Mouse (Mus musculus): ENCODE results near the gene Polr3e. TPM values are rescaled to one million over a fixed set of nuclear protein-coding genes. Genes with fewer than 3 reads are reported as not detected.

Gene Polr3e
- 12.3 and 20.2 TPM in 2 replicates for polyA plus RNA-seq (2015; fragmentation: Nextera tagmentation; extraction: Ambion mirVana)

GRCm38 (mm10) chr7:120917592-120918461 is at the start of gene Polr3e:
Gene Polr3e (plus strand): TSS chr7:120917744.

GRCm38 (mm10) chr7:120982200-120982841 is 64.8 kb downstream of the Polr3e start, which contains the start of the genes Cdr2 and Mfsd13b:
Gene Cdr2 (minus strand): TSS chr7:120982312.
Gene Mfsd13b (plus strand): TSS chr7:120982509.

Other genes starting within 250 kb of the Polr3e start
- 0.16 and 0.25 TPM in 2 replicates for gene Pdzd9, start 247.4 kb upstream of the Polr3e start, polyA plus RNA-seq (2015; fragmentation: Nextera tagmentation; extraction: Ambion mirVana)
- gene Mosmo, start 240.1 kb upstream of the Polr3e start, polyA plus RNA-seq (2015; fragmentation: Nextera tagmentation; extraction: Ambion mirVana) = 9.2 and 10.7 TPM in 2 replicates
- 0.25 and 0.54 TPM in 2 replicates for gene Vwa3a, start 178.4 kb upstream of the Polr3e start, polyA plus RNA-seq (2015; fragmentation: Nextera tagmentation; extraction: Ambion mirVana)
- not detected in 2 replicates for gene Gm5737, start 105.4 kb upstream of the Polr3e start, polyA plus RNA-seq (2015; fragmentation: Nextera tagmentation; extraction: Ambion mirVana)
- 25.6 and 29.4 TPM in 2 replicates for gene Eef2k, start 74.9 kb upstream of the Polr3e start, polyA plus RNA-seq (2015; fragmentation: Nextera tagmentation; extraction: Ambion mirVana)
- gene Cdr2, start 64.6 kb downstream of the Polr3e start, polyA plus RNA-seq (2015; fragmentation: Nextera tagmentation; extraction: Ambion mirVana) = 6.3 and 6.6 TPM in 2 replicates
- 0.43 and 0.94 TPM in 2 replicates for gene Mfsd13b, start 64.8 kb downstream of the Polr3e start, polyA plus RNA-seq (2015; fragmentation: Nextera tagmentation; extraction: Ambion mirVana)
- 107 and 132 TPM in 2 replicates for gene Mettl9, start 116.7 kb downstream of the Polr3e start, polyA plus RNA-seq (2015; fragmentation: Nextera tagmentation; extraction: Ambion mirVana)
- 3.9 and 4.5 TPM in 2 replicates for gene Igsf6, start 156.8 kb downstream of the Polr3e start, polyA plus RNA-seq (2015; fragmentation: Nextera tagmentation; extraction: Ambion mirVana)
- gene Otoa, start 163.9 kb downstream of the Polr3e start, polyA plus RNA-seq (2015; fragmentation: Nextera tagmentation; extraction: Ambion mirVana) = 0.69 and 0.77 TPM in 2 replicates